15 mouse cellular contexts compared by ENCODE assay signal in the genomic region with DNA sequence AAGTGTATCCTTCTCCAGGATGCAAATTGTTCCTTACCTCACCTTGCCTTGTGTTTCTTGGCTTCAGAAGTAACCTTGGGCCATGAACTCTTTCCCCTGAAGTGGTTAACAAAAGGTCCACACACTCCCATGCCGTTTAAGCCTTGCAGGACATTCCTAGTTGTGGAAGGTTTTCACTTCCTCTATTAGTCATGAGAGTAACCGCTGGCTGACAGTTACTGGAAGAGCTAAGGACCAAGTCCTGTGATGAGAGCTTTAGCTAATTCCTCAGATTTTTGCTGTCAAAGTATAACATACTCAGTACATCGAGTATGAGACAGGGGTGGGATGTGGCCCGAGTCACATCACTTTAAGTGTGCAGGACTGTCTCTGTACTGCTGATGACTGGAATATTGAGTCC.
DNase-seq lines count a peak whose midpoint lies in the region; ATAC-seq lines count a peak whose summit lies in the region.
"Had no signal": no experiment of that assay in that cellular context is flagged by ENCODE, and none has a peak within 500 bp of the region (broad histone marks: within the 10 kb centered on the region; RNA-seq: fewer than 3 reads in every experiment).

No protein-coding gene starts in this region.

- H3K9me3 ChIP-seq in kidney, embryonic 14.5 days (ENCODE audit: control insufficient read depth, low read length) = no peaks in the 10 kb centered on the region
- no peaks in the 10 kb centered on the region for H3K9me3 ChIP-seq in embryonic facial prominence, embryonic 10.5 days
- H3K9me3 ChIP-seq: liver, embryonic 13.5 days had no signal

- H3K4me1 ChIP-seq in kidney, embryonic 14.5 days (ENCODE audit: control insufficient read depth, insufficient read depth, low read length) = peaks cover 55% of the 10 kb centered on the region
- H3K4me1 ChIP-seq in embryonic facial prominence, embryonic 10.5 days = peaks cover 63% of the 10 kb centered on the region

- WGBS in kidney, embryonic 14.5 days = 42% methylated on average over 4 of the region's 4 CpGs
- 80% methylated on average over 4 of the region's 4 CpGs for WGBS in embryonic facial prominence, embryonic 10.5 days

- no peaks in the 10 kb centered on the region for H3K27me3 ChIP-seq in kidney, embryonic 14.5 days (ENCODE audit: control insufficient read depth, insufficient read depth, low read length)
- no peaks in the 10 kb centered on the region for H3K27me3 ChIP-seq in embryonic facial prominence, embryonic 10.5 days (replicated peaks; ENCODE audit: low read depth, poor library complexity, severe bottlenecking)
- H3K27me3 ChIP-seq: CH12.LX; liver, embryonic 13.5 days had no signal

- H3K9ac ChIP-seq in kidney, embryonic 14.5 days (ENCODE audit: low read depth, low read length) = no peak overlapping the region
- H3K9ac ChIP-seq: liver, embryonic 13.5 days had no signal

- ATAC-seq in kidney, embryonic 14.5 days (ENCODE audit: low FRiP score, low TSS enrichment) = no peak
- peak; percentile 78 for ATAC-seq in megakaryocyte progenitor cell, adult 5-6 weeks (replicated peaks; ENCODE audit: poor library complexity)

- no peak for DNase-seq in kidney, postnatal 36 days
- peak; percentile 75 for DNase-seq in Muller cell, postnatal 12 days (ENCODE audit: inconsistent ontology term)
- no peak for DNase-seq in embryonic facial prominence, embryonic 10.5 days (ENCODE audit: low spot score)
- DNase-seq in right cerebral cortex, postnatal 4 days = no peak
- DNase-seq in gastrocnemius, postnatal 25 days = no peak
- no peak for DNase-seq in urinary bladder, adult 2 months (ENCODE audit: low spot score)
- DNase-seq: cerebellum, postnatal 36 days; kidney, postnatal 10 days; liver, embryonic 13.5 days; lung, postnatal 4 days; thymus, adult 2 months had no signal

- H3K27ac ChIP-seq in kidney, embryonic 14.5 days (ENCODE audit: low read depth, low read length) = 0 out of 2 replicates have a peak overlapping the region, but pooled peaks have one; percentile 6
- peak overlapping the region; percentile 92 for H3K27ac ChIP-seq in embryonic facial prominence, embryonic 10.5 days (replicated peaks)
- H3K27ac ChIP-seq: liver, embryonic 13.5 days had no signal

- H3K36me3 ChIP-seq in kidney, embryonic 14.5 days (ENCODE audit: control insufficient read depth, insufficient read depth, low read length) = no peaks in the 10 kb centered on the region
- no peaks in the 10 kb centered on the region for H3K36me3 ChIP-seq in embryonic facial prominence, embryonic 10.5 days (replicated peaks)
- H3K36me3 ChIP-seq: liver, embryonic 13.5 days had no signal

- H3K4me3 ChIP-seq in kidney, embryonic 14.5 days (ENCODE audit: low read length) = no peak overlapping the region
- no peak overlapping the region for H3K4me3 ChIP-seq in embryonic facial prominence, embryonic 10.5 days
- H3K4me3 ChIP-seq: erythroblast, embryonic 14.5 days; liver, embryonic 13.5 days had no signal

- no peak overlapping the region for H3K4me2 ChIP-seq in kidney, embryonic 14.5 days (replicated peaks; ENCODE audit: low read depth, low read length)
- H3K4me2 ChIP-seq: liver, embryonic 13.5 days had no signal
